Mouse (Mus musculus) megakaryocyte, embryonic 14.5 days (primary cell): ENCODE data around the gene 1110002E22Rik. TPM values are rescaled to one million over a fixed set of nuclear protein-coding genes. Genes with fewer than 3 reads are reported as not detected.

ENCODE experiments used
- H3K27me3 ChIP-seq: replicated peaks from 2 replicates; pipeline ENCODE3; 2012; ENCODE audit warnings: inconsistent platforms
- H3K36me3 ChIP-seq: replicated peaks from 2 replicates; pipeline ENCODE3; 2012; ENCODE audit warnings: low read length, inconsistent platforms, mixed read lengths
- H3K4me1 ChIP-seq: 2 replicates; pipeline ENCODE4 v1.6.1; 2012; ENCODE audit warnings: inconsistent platforms
- H3K4me3 ChIP-seq: replicated peaks from 2 replicates; pipeline ENCODE3; 2012; ENCODE audit warnings: moderate library complexity, mild to moderate bottlenecking, inconsistent platforms
- H3K9me3 ChIP-seq: 2 replicates; pipeline ENCODE4 v1.6.1; 2012; ENCODE audit warnings: inconsistent platforms
- FLI1 ChIP-seq: IDR thresholded peaks from 2 replicates; pipeline ENCODE4 v1.6.1; 2012; ENCODE audit warnings: low read length, inconsistent platforms, mixed read lengths
- GATA1 ChIP-seq: IDR thresholded peaks from 3 replicates; pipeline ENCODE4 v1.6.1; 2012; ENCODE audit warnings: mixed read lengths, low read length, inconsistent platforms, borderline replicate concordance
- polyA plus RNA-seq: library from polyadenylated mRNA; stranded (reverse); fragments of >175 nt; gene quantifications from 2 replicates; pipeline ENCODE4 v1.2.3, GENCODE M21; 2012; ENCODE audit warnings: low replicate concordance; ENCODE audit not compliant: insufficient read depth

The 1110002E22Rik gene
- polyA plus RNA-seq, 1 experiment = 0.03 TPM

DNA sequence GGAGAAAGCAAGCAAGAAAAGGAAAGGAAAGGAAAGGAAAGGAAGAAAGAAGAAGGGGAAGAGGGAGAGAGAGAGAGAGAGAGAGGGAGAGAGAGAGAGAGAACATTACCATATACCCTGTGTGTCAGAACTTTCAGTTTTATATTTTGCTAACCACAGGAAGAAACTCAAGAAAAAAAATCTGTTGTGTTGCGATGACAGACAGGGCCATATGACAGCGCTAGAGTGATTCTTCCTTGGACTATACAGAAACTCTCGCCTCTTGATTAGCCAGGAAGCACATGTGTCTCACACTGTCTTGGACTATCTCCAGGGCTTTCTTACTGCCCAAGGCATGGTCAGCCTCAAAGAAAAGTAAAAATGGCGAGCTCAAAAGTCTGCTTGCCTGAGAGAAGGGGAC lies 2.2 kb upstream of the 1110002E22Rik start:
- Histone ChIP-seq H3K4me1 (peaks cover 44% of the 10 kb centered on the region), H3K9me3 (peaks cover 5% of the 10 kb centered on the region), H3K36me3 (no peaks in the 10 kb centered on the region), H3K4me3 (no peak overlapping the region), H3K27me3 (peaks cover 31% of the 10 kb centered on the region)
- TF ChIP-seq GATA1 = no peak
- TF ChIP-seq FLI1 = no peak

- TF ChIP-seq FLI1 = no peak
- H3K4me1 ChIP-seq = peaks cover 44% of the 10 kb centered on the region
- peaks cover 43% of the 10 kb centered on the region for H3K27me3 ChIP-seq
- H3K4me3 ChIP-seq = peak overlapping the region; percentile 6
- no peaks in the 10 kb centered on the region for H3K36me3 ChIP-seq
- peaks cover 5% of the 10 kb centered on the region for H3K9me3 ChIP-seq
Measured at GRCm38 (mm10) chr3:138063731-138064329, 1.0 kb upstream of the 1110002E22Rik start.

- Histone ChIP-seq H3K9me3 (peaks cover 5% of the 10 kb centered on the region), H3K36me3 (no peaks in the 10 kb centered on the region), H3K4me3 (no peak overlapping the region), H3K27me3 (peaks cover 60% of the 10 kb centered on the region), H3K4me1 (peaks cover 27% of the 10 kb centered on the region)
- no peak for TF ChIP-seq GATA1
- no peak for TF ChIP-seq FLI1
Measured at GRCm38 (mm10) chr3:138065930-138066329, 1.1 kb downstream of the 1110002E22Rik start.

GRCm38 (mm10) chr3:138066348-138066856 lies 1.6 kb downstream of the 1110002E22Rik start:
- H3K9me3 ChIP-seq = peaks cover 5% of the 10 kb centered on the region
- TF ChIP-seq FLI1 (no peak), GATA1 (no peak)
- H3K4me3 ChIP-seq = no peak overlapping the region
- H3K4me1 ChIP-seq = peaks cover 22% of the 10 kb centered on the region
- H3K36me3 ChIP-seq = no peaks in the 10 kb centered on the region
- H3K27me3 ChIP-seq = peaks cover 63% of the 10 kb centered on the region

DNA sequence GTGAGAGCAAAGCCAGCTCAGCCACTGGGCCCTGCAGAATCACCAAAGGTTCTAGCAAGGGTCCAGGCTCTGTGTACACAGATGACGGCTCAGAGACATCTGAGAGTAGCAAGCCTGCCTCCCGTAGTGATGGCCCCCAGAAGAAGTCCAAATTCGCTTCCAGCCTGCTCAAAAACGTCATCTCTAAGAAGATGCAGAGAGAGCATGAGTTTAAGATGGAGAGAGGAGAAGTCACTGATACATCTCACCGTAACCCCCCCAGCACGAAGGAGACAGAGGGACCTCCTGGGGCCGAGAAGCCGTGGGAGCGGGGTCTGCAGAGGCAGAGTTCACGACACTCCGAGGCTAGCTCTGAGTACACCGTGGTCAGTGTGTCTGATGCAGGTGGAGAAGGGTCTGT lies 2.4 kb downstream of the 1110002E22Rik start, which contains the start of gene Gm5105:
TSS of gene Gm5105 (minus strand) at position 101 of the 400 bp plus-strand sequence.
- peaks cover 13% of the 10 kb centered on the region for H3K4me1 ChIP-seq
- no peaks in the 10 kb centered on the region for H3K36me3 ChIP-seq
- no peak for TF ChIP-seq FLI1
- no peak for TF ChIP-seq GATA1
- H3K4me3 ChIP-seq = no peak within 1 kb of the TSS
- peaks cover 5% of the 10 kb centered on the region for H3K9me3 ChIP-seq
- H3K27me3 ChIP-seq = peaks cover 67% of the 10 kb centered on the region

DNA sequence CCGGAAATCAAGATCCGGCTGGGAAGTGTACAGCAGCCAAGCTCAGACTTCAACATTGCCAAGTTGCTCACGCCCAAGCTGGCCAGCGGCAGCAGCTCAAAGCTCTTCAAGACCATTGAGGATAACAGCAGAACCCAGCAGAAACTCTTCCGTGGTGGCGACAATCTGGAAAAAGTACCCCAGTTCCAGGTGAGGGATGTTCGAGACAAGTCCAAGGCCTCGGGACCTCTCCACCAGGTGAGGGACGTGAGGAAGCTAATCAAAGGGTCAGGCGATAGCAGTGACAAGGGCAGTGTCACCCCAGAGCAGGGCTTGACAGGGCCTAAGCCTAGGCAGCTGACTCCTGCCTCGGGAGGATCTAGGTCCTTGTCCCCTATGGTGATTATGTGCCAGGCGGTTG lies 3.3 kb downstream of the 1110002E22Rik start:
- peaks cover 5% of the 10 kb centered on the region for H3K9me3 ChIP-seq
- peaks cover 68% of the 10 kb centered on the region for H3K27me3 ChIP-seq
- TF ChIP-seq FLI1 (no peak), GATA1 (no peak)

DNA sequence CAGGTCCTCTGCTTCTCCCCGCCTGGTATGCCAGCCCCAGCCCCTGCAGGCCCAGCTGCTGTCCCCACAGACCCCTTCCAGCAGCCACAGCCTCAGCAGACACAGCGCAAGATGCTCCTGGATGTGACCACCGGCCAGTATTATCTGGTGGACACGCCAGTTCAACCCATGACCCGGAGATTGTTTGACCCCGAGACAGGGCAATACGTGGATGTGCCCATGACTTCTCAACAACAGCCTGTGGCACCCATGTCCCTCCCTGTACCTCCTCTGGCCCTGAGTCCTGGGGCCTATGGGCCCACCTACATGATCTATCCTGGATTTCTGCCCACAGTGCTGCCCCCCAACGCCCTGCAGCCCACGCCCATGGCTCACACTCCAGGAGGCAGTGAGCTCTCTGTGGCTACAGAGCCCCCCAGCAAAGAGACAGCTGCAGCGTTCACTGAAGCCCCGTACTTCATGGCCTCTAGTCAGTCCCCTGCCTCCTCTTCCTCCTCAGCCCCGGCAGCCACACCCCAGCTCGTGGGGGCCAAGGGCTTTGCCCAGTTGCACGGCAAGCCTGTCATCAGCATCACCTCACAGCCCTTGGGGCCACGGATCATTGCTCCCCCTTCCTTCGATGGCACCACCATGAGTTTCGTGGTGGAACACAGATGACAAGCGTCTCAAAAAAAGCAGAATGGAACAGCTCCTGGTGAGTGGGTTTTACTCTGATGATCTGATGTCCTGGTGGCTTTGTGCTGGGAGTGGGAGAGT lies 5.1 kb downstream of the 1110002E22Rik start:
- no peak for TF ChIP-seq FLI1
- TF ChIP-seq GATA1 = no peak

More for the DNA sequence above, 3.3 kb downstream of the 1110002E22Rik start:
- no peak overlapping the region for H3K4me3 ChIP-seq
- H3K4me1 ChIP-seq = peaks cover 8% of the 10 kb centered on the region
- no peaks in the 10 kb centered on the region for H3K36me3 ChIP-seq

GRCm38 (mm10) chr3:138071004-138071403 lies 6.2 kb downstream of the 1110002E22Rik start:
- H3K27me3 ChIP-seq = peaks cover 56% of the 10 kb centered on the region
- TF ChIP-seq FLI1 = no peak
- TF ChIP-seq GATA1 = no peak

More for the DNA sequence above, 5.1 kb downstream of the 1110002E22Rik start:
- Histone ChIP-seq H3K36me3 (no peaks in the 10 kb centered on the region), H3K4me3 (no peak overlapping the region), H3K27me3 (peaks cover 67% of the 10 kb centered on the region), H3K4me1 (no peaks in the 10 kb centered on the region; the same call in 1 of the 2 replicates), H3K9me3 (peaks cover 5% of the 10 kb centered on the region)

GRCm38 (mm10) chr3:138071476-138072073 lies 6.7 kb downstream of the 1110002E22Rik start:
- H3K36me3 ChIP-seq = no peaks in the 10 kb centered on the region
- TF ChIP-seq GATA1 (no peak), FLI1 (no peak)
- H3K9me3 ChIP-seq = peaks cover 4% of the 10 kb centered on the region
- peaks cover 50% of the 10 kb centered on the region for H3K27me3 ChIP-seq
- no peak overlapping the region for H3K4me3 ChIP-seq
- no peaks in the 10 kb centered on the region; the same call in 1 of the 2 replicates for H3K4me1 ChIP-seq

More at GRCm38 (mm10) chr3:138071004-138071403, 6.2 kb downstream of the 1110002E22Rik start:
- Histone ChIP-seq H3K9me3 (peaks cover 5% of the 10 kb centered on the region), H3K4me3 (no peak overlapping the region), H3K4me1 (no peaks in the 10 kb centered on the region; the same call in 1 of the 2 replicates), H3K36me3 (no peaks in the 10 kb centered on the region)
